Mouse (Mus musculus) heart, postnatal 25 days (tissue): ENCODE data around the gene Thrsp. TPM values are rescaled to one million over a fixed set of nuclear protein-coding genes. Genes with fewer than 3 reads are reported as not detected.

Experiments used
- DNase-seq: peaks from one replicate; pipeline ENCODE4 v3.0.0; 2022; ENCODE audit warnings: low spot score
- intact Hi-C: fragments of 180-260 bp; cut with DNase I; formaldehyde crosslinking; loops from one replicate; pipeline ENCODE4 v1.15.1; 2025
- total RNA-seq, 2 experiments: library from RNA; stranded (reverse); gene quantifications; 2 replicates each; pipeline ENCODE4 v1.2.3; 2021

The Thrsp gene
- total RNA-seq, 2 experiments from 2014 or later = 32.7 to 44.2 TPM

DNA sequence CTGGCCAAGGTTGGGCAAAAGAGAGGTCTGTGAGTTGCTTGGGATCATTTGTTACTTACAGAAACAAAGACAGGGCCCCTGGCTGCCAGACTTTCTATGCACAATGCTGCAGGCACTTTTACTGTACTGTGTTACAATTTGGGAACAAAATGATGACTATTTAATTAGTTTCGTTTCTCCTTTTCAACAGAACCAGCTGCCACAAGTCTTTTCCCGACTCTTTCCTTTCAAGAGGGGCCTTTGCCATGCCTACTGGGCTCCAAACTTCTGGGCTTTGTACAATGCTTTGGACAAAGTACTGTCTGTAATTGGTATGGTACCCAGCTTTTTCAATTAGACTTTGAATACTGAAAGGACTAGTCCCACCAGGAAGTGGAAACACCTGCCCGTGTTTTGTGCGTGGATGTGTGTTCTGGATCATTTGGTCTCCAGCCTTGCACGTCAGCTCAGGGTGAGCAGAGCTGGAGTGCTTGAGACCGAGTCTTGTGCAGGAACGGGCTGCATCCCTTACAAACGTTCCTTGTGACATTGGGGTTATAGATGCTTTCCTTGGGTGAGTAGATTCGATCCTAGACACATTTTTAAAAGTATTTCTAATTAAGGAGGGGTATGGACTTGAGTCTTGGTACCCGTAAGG, 33.9 kb downstream of the Thrsp start:
- intact Hi-C loops = no loop called here
- DNase-seq = no peak

- intact Hi-C loops = no loop called here
- DNase-seq = no peak
These were observed 34.9 kb downstream of the Thrsp start for GRCm38 (mm10) chr7:97382661-97383060.

DNA sequence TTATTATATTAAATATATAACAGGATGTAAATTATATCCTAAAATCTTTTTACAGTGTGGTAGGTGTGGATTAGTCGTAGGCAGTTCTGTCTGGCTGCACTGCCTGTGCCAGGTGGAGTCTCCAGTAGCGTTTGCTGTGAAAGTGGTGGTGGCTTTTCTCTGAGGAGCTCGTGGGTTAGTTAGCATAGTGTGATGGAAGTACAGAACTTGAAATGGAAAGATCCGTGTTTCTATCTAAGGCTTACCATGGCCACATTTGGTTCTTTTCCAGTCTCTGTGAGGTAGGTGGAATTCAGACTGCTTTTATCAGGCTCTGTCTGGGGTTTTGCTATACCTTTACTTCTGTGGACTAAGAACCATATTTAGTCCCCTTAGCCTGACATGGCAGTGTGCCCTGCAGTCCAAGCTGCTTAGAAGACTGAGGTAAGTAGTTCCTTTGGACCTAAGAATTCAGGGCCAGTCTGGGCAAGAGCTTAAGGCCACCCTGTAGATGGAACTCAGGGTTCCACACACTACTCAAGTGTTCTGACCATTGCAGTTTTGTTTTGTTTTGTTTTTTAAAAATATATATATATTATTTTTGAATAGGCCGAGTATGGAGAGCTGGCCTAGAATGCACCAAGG, 36.9 kb downstream of the Thrsp start:
- DNase-seq = no peak
- intact Hi-C loops = no loop called here

DNA sequence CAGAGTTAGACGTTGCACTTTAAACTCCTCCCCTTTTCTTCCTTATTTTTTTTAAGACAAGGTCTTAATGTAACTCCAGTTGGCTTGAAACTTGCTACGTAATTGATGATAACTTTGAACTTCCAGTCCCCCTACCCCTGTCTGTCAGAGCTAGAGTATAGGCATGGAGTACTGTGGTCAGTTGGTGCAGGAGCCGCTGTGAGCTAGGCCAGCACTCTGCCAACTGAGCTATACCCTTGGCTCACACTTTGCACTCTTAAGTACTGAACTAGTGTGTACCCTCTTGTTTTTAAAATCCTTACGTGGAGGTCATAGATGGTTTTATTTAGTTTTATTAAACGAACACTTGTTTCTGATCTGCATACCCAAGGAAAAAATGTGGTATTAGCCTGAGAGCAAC, 38.2 kb downstream of the Thrsp start:
- intact Hi-C loops = no loop called here
- DNase-seq = no peak

GRCm38 (mm10) chr7:97375906-97376305, 41.6 kb downstream of the Thrsp start:
- intact Hi-C loops = no loop called here
- no peak for DNase-seq

- no peak for DNase-seq
- intact Hi-C loops = no loop called here
These were observed 42.4 kb downstream of the Thrsp start for GRCm38 (mm10) chr7:97375101-97375500.

- intact Hi-C loops = no loop called here
- DNase-seq = no peak
These were observed 51.6 kb downstream of the Thrsp start for GRCm38 (mm10) chr7:97365887-97366286.

Other genes starting within 250 kb of the Thrsp start
- gene Usp35, start 85.7 kb downstream of the Thrsp start, total RNA-seq = under 1 TPM; 0.61 to 0.65 TPM
- 1 to 10 TPM; 3.6 to 4.0 TPM for gene Kctd21, start 85.4 kb downstream of the Thrsp start, total RNA-seq
- 1 to 10 TPM; 4.8 to 5.4 TPM for gene Alg8, start 46.1 kb downstream of the Thrsp start, total RNA-seq
- 100 to 1,000 TPM; 521 to 565 TPM for gene Ndufc2, start 17.7 kb downstream of the Thrsp start, total RNA-seq
- under 1 TPM; 0.11 to 0.13 TPM for gene Kctd14, start 33.6 kb upstream of the Thrsp start, total RNA-seq
- 10 to 100 TPM; 41.5 to 44.9 TPM for gene Ints4, start 63.2 kb upstream of the Thrsp start, total RNA-seq
- gene Aamdc, start 161.8 kb upstream of the Thrsp start, total RNA-seq = 10 to 100 TPM; 60.7 to 61.9 TPM
- gene Rsf1, start 162.2 kb upstream of the Thrsp start, total RNA-seq = 10 to 100 TPM; 15.0 to 17.4 TPM